Mouse (Mus musculus): ENCODE data around the gene Hist1h1d.

Gene Hist1h1d

GRCm38 (mm10) chr13:23515826-23516620, 37.0 kb upstream of the Hist1h1d start:
- no peak for TF ChIP-seq CTCF (conservative IDR thresholded peaks at IDR 0.05; ENCODE audit: low read length)
- no peak for TF ChIP-seq POU5F1 (IDR thresholded peaks at IDR 0.05; ENCODE audit: borderline replicate concordance, low read length)
- TF ChIP-seq NANOG (IDR thresholded peaks at IDR 0.05; ENCODE audit: borderline replicate concordance, low read length), result no peak
- Histone ChIP-seq H3K4me3 (replicated peaks; ENCODE audit: low read length) (peak overlapping the region; percentile 85), H3K4me1 (replicated peaks; ENCODE audit: low read depth, low read length) (peaks cover 62% of the 10 kb centered on the region), H3K36me3 (ENCODE audit: insufficient read depth, low read length) (no peaks in the 10 kb centered on the region), H3K9me3 (ENCODE audit: low read length) (no peaks in the 10 kb centered on the region), H3K27me3 (ENCODE audit: insufficient read depth, low read length) (no peaks in the 10 kb centered on the region)

GRCm38 (mm10) chr13:23516822-23517602, 36.0 kb upstream of the Hist1h1d start:
- H3K4me3 ChIP-seq (replicated peaks; ENCODE audit: low read length), result peak overlapping the region; percentile 85

GRCm38 (mm10) chr13:23517603-23518294, 35.3 kb upstream of the Hist1h1d start:
- no peaks in the 10 kb centered on the region for H3K36me3 ChIP-seq (ENCODE audit: insufficient read depth, low read length)
- peak overlapping the region; percentile 85 for H3K4me3 ChIP-seq (replicated peaks; ENCODE audit: low read length)
- no peaks in the 10 kb centered on the region for H3K9me3 ChIP-seq (ENCODE audit: low read length)
- no peak for TF ChIP-seq CTCF (conservative IDR thresholded peaks at IDR 0.05; ENCODE audit: low read length)
- no peak for TF ChIP-seq POU5F1 (IDR thresholded peaks at IDR 0.05; ENCODE audit: borderline replicate concordance, low read length)
- no peak for TF ChIP-seq NANOG (IDR thresholded peaks at IDR 0.05; ENCODE audit: borderline replicate concordance, low read length)
- no peaks in the 10 kb centered on the region for H3K27me3 ChIP-seq (ENCODE audit: insufficient read depth, low read length)
- peaks cover 58% of the 10 kb centered on the region for H3K4me1 ChIP-seq (replicated peaks; ENCODE audit: low read depth, low read length)

More at GRCm38 (mm10) chr13:23516822-23517602, 36.0 kb upstream of the Hist1h1d start:
- no peaks in the 10 kb centered on the region for H3K27me3 ChIP-seq (ENCODE audit: insufficient read depth, low read length)
- peaks cover 62% of the 10 kb centered on the region for H3K4me1 ChIP-seq (replicated peaks; ENCODE audit: low read depth, low read length)
- no peaks in the 10 kb centered on the region for H3K9me3 ChIP-seq (ENCODE audit: low read length)
- TF ChIP-seq CTCF (conservative IDR thresholded peaks at IDR 0.05; ENCODE audit: low read length) (no peak), POU5F1 (IDR thresholded peaks at IDR 0.05; ENCODE audit: borderline replicate concordance, low read length) (no peak), NANOG (IDR thresholded peaks at IDR 0.05; ENCODE audit: borderline replicate concordance, low read length) (no peak)
- no peaks in the 10 kb centered on the region for H3K36me3 ChIP-seq (ENCODE audit: insufficient read depth, low read length)

- peak overlapping the region; percentile 85 for H3K4me3 ChIP-seq (replicated peaks; ENCODE audit: low read length)
- H3K27me3 ChIP-seq (ENCODE audit: insufficient read depth, low read length), result no peaks in the 10 kb centered on the region
- no peaks in the 10 kb centered on the region for H3K36me3 ChIP-seq (ENCODE audit: insufficient read depth, low read length)
- no peak for TF ChIP-seq CTCF (conservative IDR thresholded peaks at IDR 0.05; ENCODE audit: low read length)
- H3K9me3 ChIP-seq (ENCODE audit: low read length), result no peaks in the 10 kb centered on the region
- peaks cover 53% of the 10 kb centered on the region for H3K4me1 ChIP-seq (replicated peaks; ENCODE audit: low read depth, low read length)
Observed at GRCm38 (mm10) chr13:23518295-23518603, 34.8 kb upstream of the Hist1h1d start.

- H3K27me3 ChIP-seq (ENCODE audit: insufficient read depth, low read length), result no peaks in the 10 kb centered on the region
- TF ChIP-seq CTCF (conservative IDR thresholded peaks at IDR 0.05; ENCODE audit: low read length) (no peak), POU5F1 (IDR thresholded peaks at IDR 0.05; ENCODE audit: borderline replicate concordance, low read length) (no peak), NANOG (IDR thresholded peaks at IDR 0.05; ENCODE audit: borderline replicate concordance, low read length) (no peak)
- H3K9me3 ChIP-seq (ENCODE audit: low read length), result no peaks in the 10 kb centered on the region
- H3K4me3 ChIP-seq (replicated peaks; ENCODE audit: low read length), result peak overlapping the region; percentile 85
- H3K36me3 ChIP-seq (ENCODE audit: insufficient read depth, low read length), result no peaks in the 10 kb centered on the region
- H3K4me1 ChIP-seq (replicated peaks; ENCODE audit: low read depth, low read length), result peaks cover 47% of the 10 kb centered on the region
Observed at GRCm38 (mm10) chr13:23518885-23519284, 34.2 kb upstream of the Hist1h1d start.

- Histone ChIP-seq H3K4me1 (replicated peaks; ENCODE audit: low read depth, low read length) (peaks cover 42% of the 10 kb centered on the region), H3K27me3 (ENCODE audit: insufficient read depth, low read length) (no peaks in the 10 kb centered on the region), H3K36me3 (ENCODE audit: insufficient read depth, low read length) (no peaks in the 10 kb centered on the region), H3K4me3 (replicated peaks; ENCODE audit: low read length) (peak overlapping the region; percentile 85), H3K9me3 (ENCODE audit: low read length) (no peaks in the 10 kb centered on the region)
- TF ChIP-seq NANOG (IDR thresholded peaks at IDR 0.05; ENCODE audit: borderline replicate concordance, low read length) (no peak), CTCF (conservative IDR thresholded peaks at IDR 0.05; ENCODE audit: low read length) (no peak), POU5F1 (IDR thresholded peaks at IDR 0.05; ENCODE audit: borderline replicate concordance, low read length) (no peak)
Observed at GRCm38 (mm10) chr13:23519416-23519815, 33.6 kb upstream of the Hist1h1d start.

GRCm38 (mm10) chr13:23521703-23522102, 31.4 kb upstream of the Hist1h1d start:
- peak overlapping the region; percentile 67 for H3K4me3 ChIP-seq (replicated peaks; ENCODE audit: low read length)
- TF ChIP-seq POU5F1 (IDR thresholded peaks at IDR 0.05; ENCODE audit: borderline replicate concordance, low read length), result no peak
- no peak for TF ChIP-seq CTCF (conservative IDR thresholded peaks at IDR 0.05; ENCODE audit: low read length)
- no peak for TF ChIP-seq NANOG (IDR thresholded peaks at IDR 0.05; ENCODE audit: borderline replicate concordance, low read length)
- H3K9me3 ChIP-seq (ENCODE audit: low read length), result no peaks in the 10 kb centered on the region

GRCm38 (mm10) chr13:23523976-23524375, 29.1 kb upstream of the Hist1h1d start:
- TF ChIP-seq CTCF (conservative IDR thresholded peaks at IDR 0.05; ENCODE audit: low read length) (no peak), POU5F1 (IDR thresholded peaks at IDR 0.05; ENCODE audit: borderline replicate concordance, low read length) (no peak), NANOG (IDR thresholded peaks at IDR 0.05; ENCODE audit: borderline replicate concordance, low read length) (no peak)
- H3K4me1 ChIP-seq (replicated peaks; ENCODE audit: low read depth, low read length), result peaks cover 42% of the 10 kb centered on the region

More at GRCm38 (mm10) chr13:23521703-23522102, 31.4 kb upstream of the Hist1h1d start:
- Histone ChIP-seq H3K27me3 (ENCODE audit: insufficient read depth, low read length) (no peaks in the 10 kb centered on the region), H3K4me1 (replicated peaks; ENCODE audit: low read depth, low read length) (peaks cover 34% of the 10 kb centered on the region), H3K36me3 (ENCODE audit: insufficient read depth, low read length) (no peaks in the 10 kb centered on the region)

More at GRCm38 (mm10) chr13:23523976-23524375, 29.1 kb upstream of the Hist1h1d start:
- H3K36me3 ChIP-seq (ENCODE audit: insufficient read depth, low read length), result no peaks in the 10 kb centered on the region
- H3K9me3 ChIP-seq (ENCODE audit: low read length), result no peaks in the 10 kb centered on the region
- H3K4me3 ChIP-seq (replicated peaks; ENCODE audit: low read length), result no peak overlapping the region
- H3K27me3 ChIP-seq (ENCODE audit: insufficient read depth, low read length), result no peaks in the 10 kb centered on the region

Data from E14TG2a.4 (cell line).